9 mouse cellular contexts compared by ENCODE assay signal in genomic region chr6:28834046-28834445, GRCm38 (mm10). TPM values are rescaled to one million over a fixed set of nuclear protein-coding genes. Genes with fewer than 3 reads are reported as not detected.
DNase-seq lines count a peak whose midpoint lies in the region; ATAC-seq and TF ChIP-seq lines count a peak whose summit lies in the region.
"Had no signal": no experiment of that assay in that cellular context is flagged by ENCODE, and none has a peak within 500 bp of the region (broad histone marks: within the 10 kb centered on the region; RNA-seq: fewer than 3 reads in every experiment).

No protein-coding gene starts in this region.

- H3K4me1 ChIP-seq in forebrain, embryonic 15.5 days: peaks cover 35% of the 10 kb centered on the region
- peaks cover 22% of the 10 kb centered on the region for H3K4me1 ChIP-seq in limb, embryonic 13.5 days
- no peaks in the 10 kb centered on the region for H3K4me1 ChIP-seq in stomach, embryonic 14.5 days (ENCODE audit: control insufficient read depth, insufficient read depth, low read length)

- ATAC-seq in forebrain, embryonic 15.5 days (replicated peaks): no peak
- ATAC-seq in limb, embryonic 13.5 days (ENCODE audit: low FRiP score, low read depth): no peak
- no peak for ATAC-seq in stomach, embryonic 14.5 days (ENCODE audit: insufficient number of reproducible peaks, insufficient read depth, low FRiP score, low read depth)

- peak overlapping the region; percentile 98 for H3K4me2 ChIP-seq in forebrain, embryonic 15.5 days (replicated peaks)
- peak overlapping the region; percentile 100 for H3K4me2 ChIP-seq in limb, embryonic 13.5 days (replicated peaks)
- H3K4me2 ChIP-seq in stomach, embryonic 14.5 days (replicated peaks; ENCODE audit: low read depth, low read length): peak overlapping the region; percentile 100

- no peaks in the 10 kb centered on the region for H3K9me3 ChIP-seq in forebrain, embryonic 15.5 days
- H3K9me3 ChIP-seq in limb, embryonic 13.5 days: no peaks in the 10 kb centered on the region
- H3K9me3 ChIP-seq in stomach, embryonic 14.5 days (ENCODE audit: control insufficient read depth, low read depth, low read length): no peaks in the 10 kb centered on the region

- peak overlapping the region; percentile 99 for H3K27ac ChIP-seq in left cerebral cortex, adult 2 months
- H3K27ac ChIP-seq in forebrain, embryonic 15.5 days (replicated peaks): 0 out of 2 replicates have a peak overlapping the region, but pooled peaks have one; percentile 96
- H3K27ac ChIP-seq in limb, embryonic 13.5 days: no peak overlapping the region
- no peak overlapping the region for H3K27ac ChIP-seq in stomach, embryonic 14.5 days (ENCODE audit: low read length)

- DNase-seq in left cerebral cortex, adult 2 months (ENCODE audit: extremely low spot score in 1 of 2, low spot score in 2 of 2): no peak
- DNase-seq in left cerebral cortex, adult 18-20 months (ENCODE audit: low spot score in 2 of 2): no peak
- no peak for DNase-seq in spleen, postnatal 14 days (ENCODE audit: low spot score in 2 of 2)
- no peak for DNase-seq in right cerebral cortex, adult 2 months (ENCODE audit: low spot score in 2 of 2)
- no peak for DNase-seq in adipocyte (ENCODE audit: low spot score)
- DNase-seq: lung, adult 2 months had no signal

- 29% methylated on average over 2 of the region's 2 CpGs for WGBS in forebrain, embryonic 15.5 days
- WGBS in limb, embryonic 13.5 days: 56% methylated on average over 2 of the region's 2 CpGs
- WGBS in stomach, embryonic 14.5 days: 80% methylated on average over 2 of the region's 2 CpGs

- intact Hi-C loops in left cerebral cortex, adult 2 months (cut with DNase I): loop anchor here (2.0 to 5.0 kb wide), 4 partner anchors 127 to 412 kb away; partner anchors contain the start of gene Arf5

- no peaks in the 10 kb centered on the region for H3K27me3 ChIP-seq in forebrain, embryonic 15.5 days
- peaks cover 51% of the 10 kb centered on the region for H3K27me3 ChIP-seq in limb, embryonic 13.5 days
- peaks cover 14% of the 10 kb centered on the region for H3K27me3 ChIP-seq in stomach, embryonic 14.5 days (ENCODE audit: control insufficient read depth, insufficient read depth, low read length)

- H3K9ac ChIP-seq in forebrain, embryonic 15.5 days (replicated peaks): peak overlapping the region; percentile 88
- H3K9ac ChIP-seq in limb, embryonic 13.5 days: no peak overlapping the region
- H3K9ac ChIP-seq in stomach, embryonic 14.5 days (replicated peaks; ENCODE audit: low read depth, low read length): no peak overlapping the region

- peak overlapping the region; percentile 95 for H3K4me3 ChIP-seq in left cerebral cortex, adult 2 months
- H3K4me3 ChIP-seq in forebrain, embryonic 15.5 days: peak overlapping the region; percentile 76
- H3K4me3 ChIP-seq in limb, embryonic 13.5 days: peak overlapping the region; percentile 65
- 0 out of 2 replicates have a peak overlapping the region, but pooled peaks have one; percentile 61 for H3K4me3 ChIP-seq in stomach, embryonic 14.5 days (ENCODE audit: low read depth, low read length)

- TF ChIP-seq CTCF in left cerebral cortex, adult 2 months (IDR thresholded peaks at IDR 0.05): no peak

- H3K36me3 ChIP-seq in forebrain, embryonic 15.5 days: peaks cover 7% of the 10 kb centered on the region; the same call in 1 of the 2 replicates
- H3K36me3 ChIP-seq in limb, embryonic 13.5 days: peaks cover 9% of the 10 kb centered on the region; the same call in 1 of the 2 replicates
- H3K36me3 ChIP-seq in stomach, embryonic 14.5 days (ENCODE audit: control insufficient read depth, insufficient read depth, low read length): no peaks in the 10 kb centered on the region

RNA-seq across cellular contexts. Expression of gene Lrrc4, which starts 2.5 kb away (rescaled TPM):
- 100 to 1,000 TPM; 105 to 111 TPM for total RNA-seq in left cerebral cortex, adult 2 months (2021)
- 100 to 1,000 TPM; 108 to 117 TPM for total RNA-seq in left cerebral cortex, adult 18-20 months (2021)
- 6.4 and 6.5 TPM in 2 replicates for polyA plus RNA-seq in forebrain, embryonic 15.5 days (2015; fragmentation: Nextera tagmentation; extraction: Ambion mirVana)
- 0.36 and 0.42 TPM in 2 replicates for polyA plus RNA-seq in limb, embryonic 13.5 days (2015; fragmentation: Nextera tagmentation; extraction: Ambion mirVana)
- 0.32 and 0.87 TPM in 2 replicates for polyA plus RNA-seq in stomach, embryonic 14.5 days (2014; fragmentation: Nextera tagmentation; extraction: Ambion mirVana)

Comparison
In these comparisons a context has a peak if more than half of its experiments do, and no peak if none do; other contexts are left out.
1. H3K27ac ChIP-seq: peak in left cerebral cortex, adult 2 months (single experiment) and forebrain, embryonic 15.5 days (single experiment); none in limb, embryonic 13.5 days (single experiment) and stomach, embryonic 14.5 days (single experiment).
2. Peak in every context shown above with its lines, with median percentiles within 50 percentile points of each other: H3K4me3 ChIP-seq and H3K4me2 ChIP-seq.